Mouse (Mus musculus) adipocyte (in vitro differentiated cells): ENCODE results near the gene Ttyh3.

Source experiments
- DNase-seq: peaks from one replicate; pipeline ENCODE4 v3.0.0-alpha.2; 2016; ENCODE audit warnings: low spot score

The Ttyh3 gene

DNA sequence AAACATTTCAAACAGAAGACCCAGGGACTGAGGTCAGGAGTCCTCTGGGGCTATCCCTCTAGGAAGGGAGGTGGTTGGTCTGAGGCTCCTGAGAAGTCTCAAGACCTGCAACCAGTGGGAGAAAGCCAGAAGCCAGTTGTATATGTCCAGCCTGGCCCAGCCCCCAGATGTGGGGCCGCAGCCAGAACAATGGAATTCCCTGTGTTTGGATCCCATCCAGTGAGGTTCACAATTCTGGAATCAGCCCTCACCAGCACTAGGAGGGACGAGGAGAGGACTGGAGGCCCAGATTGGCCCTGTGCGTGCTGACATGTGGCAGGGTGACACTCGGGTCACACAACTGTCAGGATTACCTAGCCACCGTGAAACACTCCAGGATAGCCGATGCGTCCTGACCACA, 3.8 kb upstream of the Ttyh3 start:
- no peak for DNase-seq

DNA sequence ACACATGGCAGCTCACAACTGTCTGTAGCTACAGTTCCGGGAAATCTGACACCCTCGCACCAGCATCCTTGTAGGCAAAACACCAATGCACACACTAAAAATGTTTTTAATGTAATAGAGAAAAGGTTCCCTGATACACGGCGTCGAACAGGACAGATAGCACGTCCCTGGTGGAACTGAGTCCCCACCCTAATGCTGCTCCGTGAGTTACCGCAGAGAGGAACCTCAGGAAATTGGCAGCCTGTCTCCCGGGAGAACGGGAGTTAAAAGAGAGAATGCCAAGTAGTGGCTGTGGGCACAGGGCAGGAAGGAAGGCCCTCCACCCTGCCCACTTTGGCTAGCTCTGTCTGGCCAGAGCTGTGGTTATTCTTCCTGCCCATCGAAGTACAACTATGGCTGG, 2.4 kb upstream of the Ttyh3 start:
- DNase-seq = no peak

DNA sequence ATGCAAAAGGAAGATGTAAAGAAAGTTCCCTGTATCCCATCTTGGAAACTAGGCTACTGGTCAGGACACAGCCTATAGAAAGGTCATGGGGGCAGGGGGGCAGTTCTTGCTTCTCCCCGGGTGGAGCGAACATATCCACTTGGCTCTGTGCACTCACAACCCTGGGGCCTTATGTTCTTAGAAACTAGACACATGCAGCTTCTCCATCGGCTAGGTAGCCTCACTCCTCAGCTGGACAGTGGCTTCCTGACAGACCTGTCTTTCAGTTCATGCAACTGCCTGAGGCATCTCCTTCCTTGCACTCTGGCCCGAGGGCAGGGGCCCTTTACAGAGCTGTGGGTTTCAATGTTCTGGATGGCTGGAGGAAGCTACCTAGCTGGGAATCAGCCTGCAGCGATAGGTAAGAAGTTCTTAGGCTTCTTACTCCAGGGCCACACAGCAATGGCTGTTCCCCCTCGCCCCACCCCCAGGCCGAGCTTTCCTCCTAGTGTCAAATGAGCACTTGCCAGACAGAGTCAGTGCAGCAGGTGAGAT, 1.1 kb upstream of the Ttyh3 start:
- DNase-seq = no peak

DNA sequence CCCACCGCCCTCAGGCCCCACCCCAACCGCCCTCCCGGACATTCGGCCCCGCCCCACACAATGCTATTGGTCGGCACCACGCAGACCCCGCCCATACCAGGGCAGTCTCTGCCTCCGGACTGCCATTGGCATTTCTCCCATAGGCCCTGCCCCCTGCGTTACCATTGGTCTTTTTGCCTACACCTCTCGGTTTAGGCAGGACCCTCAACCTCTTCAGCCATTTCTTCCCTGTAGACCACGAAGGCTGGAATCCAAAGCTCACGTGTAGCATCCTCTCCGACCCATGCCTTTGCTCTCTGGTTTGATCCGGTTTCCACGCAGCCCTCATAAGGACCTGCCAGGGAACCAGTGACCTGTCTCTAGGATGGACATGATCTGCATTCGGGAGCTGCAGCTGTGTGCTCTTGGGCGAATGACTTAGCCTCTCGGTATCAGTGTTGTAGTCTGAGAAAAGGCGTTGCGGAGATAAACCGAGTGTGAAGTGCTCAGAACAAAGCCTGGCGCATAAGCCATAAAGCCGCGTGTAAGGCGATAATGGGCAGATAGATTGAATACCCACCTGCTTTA, 353 bp upstream of the Ttyh3 start:
- DNase-seq = peak; percentile 98

DNA sequence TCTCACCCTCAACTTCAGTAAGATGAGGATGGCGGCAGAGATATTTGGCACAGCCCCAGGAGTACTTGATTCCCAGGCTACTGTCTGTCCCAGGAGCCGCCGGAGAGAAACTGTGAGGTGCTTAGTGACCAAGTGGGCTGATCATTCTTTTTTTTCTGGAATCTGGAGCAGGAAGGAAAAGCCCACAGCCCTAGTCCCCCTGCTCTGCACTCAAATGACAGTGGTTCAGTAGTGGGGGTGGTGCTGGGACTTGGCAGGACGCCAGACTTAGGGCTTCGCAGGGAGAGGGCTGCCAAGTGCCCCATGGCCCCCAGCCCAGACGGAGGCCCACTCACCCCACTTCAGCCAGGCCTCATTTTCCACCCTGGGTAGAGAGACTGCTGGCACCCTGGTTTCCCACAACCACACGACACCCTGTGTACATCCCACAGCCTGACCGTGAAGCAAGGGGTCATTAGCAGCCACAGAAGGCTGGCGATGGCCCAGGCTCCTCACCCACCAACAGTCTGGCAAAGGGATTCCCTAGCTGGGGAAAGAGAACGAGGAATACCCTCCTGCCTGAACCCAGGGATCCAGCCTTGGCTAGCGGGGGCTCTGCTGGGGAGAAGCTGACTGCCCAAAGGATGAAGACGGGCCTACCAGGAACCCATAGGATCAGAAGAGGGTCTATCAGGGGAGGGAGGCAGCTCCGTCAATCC, 861 bp downstream of the Ttyh3 start:
- peak; percentile 63 for DNase-seq

DNA sequence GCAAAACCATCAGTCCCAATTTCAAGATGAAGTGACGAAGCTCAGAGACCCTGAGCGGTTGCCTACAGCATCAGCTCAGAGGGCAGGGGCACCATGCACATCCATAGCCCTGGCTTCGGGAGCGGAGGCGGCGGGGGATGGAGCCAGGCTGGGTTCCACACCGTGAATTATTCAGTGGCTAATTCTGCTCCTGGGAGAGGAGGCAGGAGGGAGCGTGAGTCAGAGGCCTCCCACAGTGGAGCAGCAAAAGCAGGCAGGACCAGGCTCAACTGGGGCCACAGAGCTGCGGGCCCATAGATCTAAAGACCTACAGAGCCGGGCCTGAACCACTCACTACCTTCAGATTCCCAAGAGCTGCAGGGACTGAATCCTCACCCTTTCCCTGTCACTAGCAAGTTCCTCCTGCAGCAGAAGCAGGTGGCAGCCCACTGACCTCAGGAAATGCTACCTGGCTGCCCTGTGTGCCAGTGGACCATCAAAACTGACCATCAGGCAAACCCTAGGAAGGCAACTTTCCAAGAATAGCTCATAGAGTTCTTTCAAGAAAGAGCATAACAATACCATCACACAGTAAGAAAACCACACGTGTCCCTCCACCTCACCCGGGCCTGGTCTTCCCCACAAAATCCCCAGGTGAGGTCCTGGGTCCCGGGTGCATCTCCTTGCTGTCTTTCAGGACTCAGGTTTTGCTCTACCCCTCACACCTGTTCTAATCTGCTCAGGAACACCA, 1.6 kb downstream of the Ttyh3 start:
- no peak for DNase-seq

DNA sequence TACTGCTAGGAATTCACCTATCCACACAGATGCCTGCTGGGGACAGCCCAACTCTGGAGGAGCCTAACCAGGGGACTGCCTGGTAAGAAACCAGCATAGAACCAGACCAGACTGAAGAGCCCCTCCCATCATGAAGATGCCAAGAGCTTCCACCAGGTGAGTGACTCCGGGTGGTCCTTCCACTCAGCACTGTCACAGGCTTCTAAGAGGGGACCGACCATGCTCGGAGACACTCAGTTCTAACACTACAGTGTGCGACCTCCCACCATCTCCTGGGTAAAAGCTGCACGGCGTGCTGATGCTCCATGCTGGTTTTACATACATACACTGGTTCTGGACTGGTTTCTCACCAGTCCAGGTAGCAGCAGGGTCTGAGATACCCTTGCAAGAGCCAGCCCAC, 2.7 kb downstream of the Ttyh3 start:
- DNase-seq = no peak

DNA sequence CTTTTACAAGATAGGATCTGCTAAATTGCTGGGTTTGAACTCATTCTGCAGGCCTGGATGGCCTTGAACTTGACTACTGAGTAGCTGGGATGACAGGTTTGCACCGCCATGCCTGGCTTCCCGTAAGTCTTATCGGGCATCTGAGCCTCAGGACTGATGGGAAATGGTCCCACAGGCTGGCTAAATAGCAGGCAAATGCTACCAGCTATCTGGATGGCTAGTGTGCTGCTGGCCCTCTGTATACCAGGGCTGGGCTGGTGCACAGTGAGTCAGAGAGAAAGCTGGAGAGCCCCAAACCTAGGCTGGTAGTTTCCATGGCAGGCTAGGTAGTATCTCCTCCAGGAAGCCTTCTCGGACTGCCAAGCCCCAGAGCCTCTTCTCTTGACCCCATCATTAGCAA, 3.4 kb downstream of the Ttyh3 start:
- no peak for DNase-seq

DNA sequence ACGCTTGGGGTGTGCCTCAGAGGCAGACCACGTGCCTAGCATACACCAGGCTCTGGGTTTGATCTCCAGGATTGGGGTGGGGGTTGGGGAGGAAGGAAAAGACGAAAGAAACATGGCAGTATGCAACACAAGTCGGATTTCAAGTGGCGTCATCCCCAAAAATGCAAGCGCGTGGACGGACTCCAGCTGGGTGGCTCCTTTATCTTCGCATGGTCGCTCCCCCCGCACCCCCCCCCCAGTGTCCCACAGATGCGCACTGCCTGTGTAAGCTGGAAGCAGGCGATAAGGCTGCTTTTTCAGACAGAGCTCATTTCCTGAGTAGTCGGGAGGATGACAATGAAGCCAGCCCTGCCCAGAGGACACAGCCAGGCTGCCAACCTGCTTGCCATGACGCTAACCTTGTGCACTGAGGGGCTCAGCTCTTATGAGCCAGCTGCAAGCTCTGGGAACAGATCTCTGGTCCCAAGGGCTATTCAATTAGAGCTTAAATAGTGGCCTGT, 4.1 kb downstream of the Ttyh3 start:
- no peak for DNase-seq

DNA sequence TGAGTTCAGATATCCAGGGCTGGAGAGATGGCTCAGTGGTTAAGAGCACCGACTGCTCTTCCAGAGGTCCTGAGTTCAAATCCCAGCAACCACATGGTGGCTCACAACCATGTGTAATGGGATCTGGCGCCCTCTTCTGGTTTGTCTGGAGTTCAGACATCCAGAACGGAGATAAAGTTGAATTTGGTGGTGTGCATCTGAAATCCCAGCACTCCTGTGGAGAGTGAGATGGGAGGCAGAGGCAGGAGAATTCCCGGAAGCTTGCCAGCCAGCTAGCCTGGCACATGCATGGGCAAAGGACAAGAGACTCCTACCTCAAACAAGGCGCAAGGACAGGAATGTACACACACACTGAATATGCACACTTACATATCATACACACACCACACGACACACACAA, 4.6 kb downstream of the Ttyh3 start:
- DNase-seq = no peak

DNA sequence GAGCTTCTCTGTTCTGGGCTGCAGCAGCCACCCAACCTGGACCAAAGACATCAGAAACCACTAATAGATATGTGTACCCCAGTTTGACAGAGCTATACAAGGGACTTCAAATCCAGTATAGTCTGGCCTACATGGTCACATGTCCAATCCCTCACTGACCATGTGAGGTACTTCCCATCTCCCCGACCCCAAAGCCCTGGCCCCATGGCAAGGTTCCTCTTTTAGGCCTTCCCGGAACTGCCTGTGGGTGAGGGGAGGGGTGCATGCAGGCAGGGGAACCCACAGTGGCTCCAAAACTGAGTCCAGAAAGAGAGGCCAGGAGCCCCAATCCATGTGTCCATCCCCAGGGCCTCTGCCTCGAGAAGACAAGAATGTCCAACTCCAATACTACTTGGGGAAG, 6.8 kb downstream of the Ttyh3 start:
- DNase-seq = peak; percentile 33

DNA sequence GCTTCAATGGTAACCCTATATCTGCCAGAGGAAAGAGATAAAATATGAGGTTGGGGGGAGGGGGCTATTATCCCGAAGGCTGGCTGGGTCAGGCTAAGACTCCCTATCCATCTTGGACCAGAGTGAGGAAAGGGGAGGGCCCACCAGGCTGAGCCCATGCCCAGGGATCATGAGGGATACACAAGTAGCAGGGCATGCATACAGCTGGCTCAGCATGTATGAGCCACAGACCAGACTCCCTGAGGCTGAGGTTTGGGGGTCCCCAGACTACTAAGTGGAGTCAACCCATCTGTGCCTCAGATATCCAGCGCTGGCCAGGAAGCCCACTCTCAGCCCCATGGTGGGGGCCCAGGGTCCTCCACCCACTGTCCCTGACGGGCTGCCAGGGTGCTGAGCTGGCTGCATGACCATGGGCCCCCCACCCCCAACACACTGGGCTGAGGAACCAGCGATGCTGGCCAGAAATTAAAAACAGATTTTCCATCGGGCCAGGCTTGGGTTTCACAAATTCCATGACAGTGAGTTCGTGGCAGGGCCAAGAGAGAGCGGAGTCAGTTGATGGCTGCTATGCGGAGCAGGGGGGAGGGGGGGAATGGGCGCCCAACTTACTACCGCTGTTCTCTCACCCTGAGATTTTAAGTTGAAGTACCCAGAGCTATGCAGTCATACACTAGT, 7.4 kb downstream of the Ttyh3 start:
- DNase-seq = peak; percentile 87

DNA sequence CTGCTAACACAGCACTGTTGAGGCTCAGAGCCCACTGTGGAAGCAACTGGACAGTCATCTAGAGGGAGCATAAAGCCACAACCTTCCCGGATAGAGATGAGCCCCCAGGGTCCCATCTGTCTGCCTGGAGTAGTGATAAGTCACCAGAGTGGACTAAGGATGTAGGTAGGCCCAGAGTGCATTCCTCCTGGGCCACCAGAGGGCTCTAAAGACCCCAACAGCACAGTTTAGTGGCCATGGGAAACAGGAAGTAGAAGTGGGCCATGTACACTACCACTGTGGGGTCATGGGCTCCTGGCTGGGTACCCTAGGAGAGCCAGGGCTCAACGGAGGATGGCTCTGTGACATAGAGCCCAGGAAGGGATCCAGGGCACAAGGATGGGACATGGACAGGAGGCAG, 8.0 kb downstream of the Ttyh3 start:
- DNase-seq = no peak

DNA sequence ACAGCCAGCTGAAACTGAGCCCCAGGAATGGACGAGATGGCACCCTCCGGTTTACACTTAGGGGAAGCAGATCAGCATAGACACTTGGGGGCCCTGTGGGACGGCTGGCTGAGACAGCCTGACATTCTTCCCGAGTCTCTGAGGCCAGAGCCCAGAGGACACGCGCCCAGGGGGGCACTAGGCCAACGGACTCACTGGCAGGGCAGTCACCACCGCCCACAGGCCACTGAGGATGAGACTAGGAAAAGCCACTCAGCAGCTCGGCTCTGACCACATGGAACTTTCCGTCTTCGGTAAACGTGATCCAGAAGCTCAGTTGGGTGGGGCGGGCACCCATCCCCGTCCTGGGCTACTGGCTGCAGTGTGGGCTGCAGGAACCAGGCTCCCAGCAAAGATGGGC, 9.0 kb downstream of the Ttyh3 start:
- peak; percentile 47 for DNase-seq

DNA sequence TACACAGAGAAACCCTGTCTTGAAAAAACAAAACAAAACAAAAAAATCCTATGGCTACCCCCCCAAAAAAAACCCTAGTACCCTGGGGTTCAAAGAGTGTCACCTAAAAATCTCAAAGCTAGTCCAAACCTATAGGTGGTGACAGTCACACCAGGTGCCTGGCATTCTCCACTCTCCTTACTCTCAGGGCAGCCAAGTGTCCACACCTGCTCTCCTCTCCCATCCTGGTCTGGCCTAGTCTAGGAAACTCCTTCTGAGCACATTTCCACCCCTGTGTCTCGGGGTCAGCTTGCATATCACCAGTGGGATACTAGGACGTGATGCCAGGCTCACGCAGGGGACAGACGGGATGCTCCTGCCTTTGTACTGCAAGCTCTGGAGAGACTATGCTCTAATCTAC, 9.5 kb downstream of the Ttyh3 start:
- no peak for DNase-seq

DNA sequence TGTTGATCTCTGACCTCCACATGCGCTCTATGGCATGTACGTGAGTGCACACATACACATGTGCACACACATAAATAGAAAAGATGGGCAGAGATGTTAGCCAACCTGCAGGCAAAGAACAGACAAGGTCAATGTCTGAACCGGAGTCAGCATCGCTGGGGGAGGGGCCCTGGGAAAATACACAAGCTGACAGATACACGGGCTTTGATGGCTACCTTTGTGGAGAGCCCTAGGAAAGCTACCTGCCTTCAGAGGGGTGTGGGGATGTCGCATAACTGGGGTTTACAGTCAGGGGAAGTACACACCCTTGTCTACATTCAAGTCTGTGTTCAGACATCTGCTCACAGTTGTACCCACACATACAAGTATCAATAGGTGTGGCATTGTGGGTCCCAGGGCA, 10.3 kb downstream of the Ttyh3 start:
- no peak for DNase-seq

DNA sequence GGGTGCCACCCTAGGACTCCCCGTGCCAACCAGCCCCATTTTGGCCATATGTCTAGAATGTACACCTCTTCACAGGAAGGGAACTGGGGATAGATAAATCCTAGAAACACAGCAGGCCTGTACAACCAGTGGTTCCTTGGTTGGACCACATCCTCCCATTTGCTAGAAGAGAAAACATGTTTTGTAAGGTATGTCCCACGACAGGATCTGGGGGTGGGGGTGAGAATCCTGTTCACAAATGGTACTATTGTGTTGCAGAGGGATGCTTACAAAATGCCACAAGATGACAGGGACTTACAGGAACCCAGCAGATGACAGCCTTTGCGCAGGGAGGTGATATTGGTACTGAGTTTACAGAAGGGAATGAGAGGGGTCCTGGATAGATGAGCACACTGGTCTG, 10.8 kb downstream of the Ttyh3 start:
- no peak for DNase-seq

DNA sequence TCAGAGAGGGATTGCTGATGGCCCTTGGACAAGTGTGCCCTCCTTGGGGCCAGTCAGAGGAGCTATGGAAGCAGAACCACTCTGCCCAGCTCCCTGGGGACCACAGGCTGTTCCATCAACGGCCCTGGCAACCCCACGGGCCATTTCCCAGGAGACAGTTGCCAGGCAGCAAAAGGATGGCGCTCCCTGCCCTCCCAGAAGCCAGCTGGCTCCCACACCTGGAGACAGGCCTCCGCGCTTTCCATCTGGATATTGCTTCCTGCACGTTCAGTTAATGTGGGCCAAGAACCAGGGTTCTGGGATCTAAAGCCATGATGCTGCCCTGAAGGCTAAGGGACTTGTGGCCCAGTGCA, 11.8 kb downstream of the Ttyh3 start:
- DNase-seq = no peak

DNA sequence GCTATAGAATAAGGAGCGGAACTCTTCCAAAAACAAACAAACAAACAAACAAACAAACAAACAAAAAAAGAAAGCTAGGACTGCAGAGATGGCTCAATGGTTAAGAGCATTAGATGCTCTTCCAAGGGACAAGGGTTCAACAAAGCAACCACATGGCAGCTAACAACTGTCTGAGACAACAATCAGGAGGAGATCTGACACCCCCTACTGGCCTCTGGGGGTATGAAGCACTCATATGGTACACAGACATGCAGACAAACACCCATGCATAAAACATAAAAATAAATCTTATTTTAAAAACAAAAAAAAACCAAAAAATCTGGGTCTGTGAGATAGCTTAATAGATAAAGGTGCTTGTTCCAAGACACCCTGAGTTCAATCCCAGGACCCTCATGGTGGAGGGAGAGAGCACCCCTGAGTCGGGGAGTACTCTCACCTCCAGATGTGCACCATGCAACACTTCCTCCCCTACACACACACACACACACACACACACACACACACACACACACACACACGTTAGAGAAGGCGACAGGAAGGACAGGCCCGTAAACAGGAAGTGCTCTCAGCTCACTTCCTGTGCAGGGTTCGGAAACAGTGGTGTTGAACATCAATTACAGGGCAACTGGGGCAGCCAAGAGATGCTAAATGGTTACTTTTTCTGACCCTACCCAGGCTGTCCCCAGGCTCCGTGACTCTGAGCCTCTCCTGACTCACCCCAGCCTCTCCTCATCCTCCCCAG, 12.3 kb downstream of the Ttyh3 start:
- no peak for DNase-seq

DNA sequence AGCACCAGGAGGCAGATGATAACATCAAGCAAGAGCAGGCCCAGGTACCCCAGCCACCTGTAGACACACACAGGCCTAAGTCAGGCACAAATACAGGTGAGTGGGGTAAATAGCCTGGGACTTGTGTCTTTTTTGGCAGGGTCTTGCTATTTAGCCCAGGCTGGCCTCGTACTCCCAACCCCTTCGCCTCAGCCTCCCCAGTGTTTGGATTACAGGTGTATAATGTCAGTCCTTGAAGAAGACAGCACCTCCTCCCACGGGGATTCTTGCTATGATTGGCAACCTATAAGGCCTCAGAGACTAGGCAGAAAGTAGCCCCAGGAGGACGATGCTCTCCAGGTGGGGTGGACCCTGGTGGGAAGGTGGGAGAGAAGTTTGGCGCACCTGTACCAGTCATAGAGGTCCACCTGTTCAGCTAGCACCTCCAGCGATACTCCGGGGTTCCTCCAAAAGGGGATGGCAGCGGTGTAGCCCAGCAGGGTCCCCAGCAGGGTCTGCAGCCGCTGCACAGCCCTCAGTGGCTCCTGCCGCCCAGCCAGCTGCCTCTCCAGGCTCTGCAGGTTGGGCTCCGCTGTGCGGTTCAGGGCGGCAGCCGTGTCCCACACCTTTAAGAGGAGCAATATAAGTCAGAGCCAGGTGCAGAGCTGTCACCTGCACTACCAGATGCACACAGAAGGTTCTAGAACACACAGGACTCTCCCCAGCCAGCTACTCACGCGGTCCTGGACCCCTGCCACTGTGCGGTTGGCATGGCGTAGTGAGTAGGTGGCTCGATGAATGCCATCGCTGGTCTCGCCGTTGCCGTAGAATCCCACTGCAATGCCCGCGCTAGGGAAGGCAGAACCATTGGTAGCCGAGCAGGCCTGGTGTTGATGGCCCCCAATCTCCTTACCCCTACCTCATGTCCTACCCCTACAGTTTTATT, 13.8 kb downstream of the Ttyh3 start:
- DNase-seq = no peak

DNA sequence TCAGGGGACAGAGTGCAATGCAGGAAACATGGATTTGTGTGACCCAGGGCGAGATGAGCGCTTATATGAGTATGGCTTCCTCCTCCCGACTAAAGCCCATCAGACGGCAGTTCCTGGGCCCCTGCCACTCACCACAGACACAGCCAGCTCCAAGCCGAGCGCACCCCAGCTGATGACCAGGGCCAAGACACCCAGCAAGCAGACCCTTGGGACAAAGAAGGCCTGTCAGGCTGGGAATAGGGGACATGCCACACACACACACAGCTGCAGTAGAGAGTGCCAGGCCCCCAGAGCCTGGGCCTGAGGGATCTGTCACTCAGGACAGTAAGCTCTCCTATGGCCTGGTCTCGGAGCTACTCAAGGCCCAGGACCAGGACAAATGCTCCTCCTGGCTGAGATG, 15.4 kb downstream of the Ttyh3 start:
- DNase-seq = no peak
